Comparison of ENCODE assay signal across 11 mouse cellular contexts in the genomic region with DNA sequence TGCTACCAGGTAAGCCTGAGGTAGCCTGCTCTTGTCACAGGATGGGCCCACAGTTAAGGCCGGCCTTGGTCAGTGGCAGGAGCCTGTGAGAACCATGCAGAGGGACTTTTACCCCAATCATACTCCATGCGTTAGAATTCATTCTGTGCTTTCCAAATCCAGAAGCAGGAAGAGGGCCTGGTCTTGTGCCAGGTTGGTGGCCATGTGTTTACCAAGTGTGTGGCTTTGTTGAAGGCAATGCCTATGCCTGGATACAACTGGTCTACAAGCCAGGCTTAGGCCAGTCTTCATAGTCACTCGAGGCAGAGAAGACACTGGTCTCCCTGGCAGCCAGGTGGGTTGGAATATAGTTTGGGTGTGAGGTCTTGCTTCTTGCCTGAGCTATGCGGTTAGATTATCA. TPM values are rescaled to one million over a fixed set of nuclear protein-coding genes. Genes with fewer than 3 reads are reported as not detected.
A peak's percentile ranks its signal among the peaks of the same experiment; 100 is the strongest.
DNase-seq lines count a peak whose midpoint lies in the region; ATAC-seq and TF ChIP-seq lines count a peak whose summit lies in the region.
"Had no signal": no experiment of that assay in that cellular context is flagged by ENCODE, and none has a peak within 500 bp of the region (broad histone marks: within the 10 kb centered on the region; RNA-seq: fewer than 3 reads in every experiment).

No protein-coding gene starts in this region.

- TF ChIP-seq CTCF in testis, adult 2 months (IDR thresholded peaks at IDR 0.05; ENCODE audit: control insufficient read depth, insufficient read depth, insufficient replicate concordance, low read depth, low read length) = no peak

- H3K36me3 ChIP-seq in testis, adult 2 months (ENCODE audit: control insufficient read depth, insufficient read depth, low read length) = no peaks in the 10 kb centered on the region
- no peaks in the 10 kb centered on the region for H3K36me3 ChIP-seq in stomach, embryonic 16.5 days (ENCODE audit: control insufficient read depth, insufficient read depth, low read length)
- H3K36me3 ChIP-seq in hindbrain, embryonic 14.5 days (replicated peaks; ENCODE audit: control insufficient read depth, insufficient read depth) = no peaks in the 10 kb centered on the region; the same call in 1 of the 2 replicates
- H3K36me3 ChIP-seq: forebrain, embryonic 15.5 days had no signal

- H3K27ac ChIP-seq in testis, adult 2 months (ENCODE audit: control insufficient read depth, insufficient read depth, low read depth, low read length) = peak overlapping the region; percentile 74
- H3K27ac ChIP-seq in stomach, embryonic 16.5 days (ENCODE audit: low read length) = peak overlapping the region; percentile 25; the same call in 1 of the 2 replicates
- H3K27ac ChIP-seq in hindbrain, embryonic 14.5 days = no peak overlapping the region
- H3K27ac ChIP-seq: forebrain, embryonic 15.5 days; limb, embryonic 13.5 days had no signal

- no peaks in the 10 kb centered on the region for H3K27me3 ChIP-seq in testis, adult 2 months (ENCODE audit: control insufficient read depth, insufficient read depth, low read length)
- no peaks in the 10 kb centered on the region for H3K27me3 ChIP-seq in stomach, embryonic 16.5 days (ENCODE audit: control insufficient read depth, insufficient read depth, low read length)
- no peaks in the 10 kb centered on the region for H3K27me3 ChIP-seq in hindbrain, embryonic 14.5 days (ENCODE audit: control insufficient read depth, insufficient read depth, low read length)
- H3K27me3 ChIP-seq: forebrain, embryonic 15.5 days; limb, embryonic 13.5 days had no signal

- peak; percentile 33 for DNase-seq in cerebellum, adult 11 months
- no peak for DNase-seq in testis, postnatal 14 days (ENCODE audit: low spot score)
- DNase-seq in large intestine, adult 2 months (ENCODE audit: low read depth, low spot score) = peak; percentile 96
- no peak for DNase-seq in left cerebral cortex, postnatal 36 days (ENCODE audit: low spot score in 2 of 2)
- DNase-seq in hindbrain, embryonic 14.5 days (ENCODE audit: low spot score) = no peak

- 24% methylated on average over 4 of the region's 4 CpGs for WGBS in large intestine, adult 2 months
- WGBS in stomach, embryonic 16.5 days = 73% methylated on average over 4 of the region's 4 CpGs
- 98% methylated on average over 4 of the region's 4 CpGs for WGBS in hindbrain, embryonic 14.5 days

- no peak overlapping the region for H3K9ac ChIP-seq in stomach, embryonic 16.5 days (ENCODE audit: low read length)
- no peak overlapping the region for H3K9ac ChIP-seq in hindbrain, embryonic 14.5 days
- H3K9ac ChIP-seq: forebrain, embryonic 15.5 days; limb, embryonic 13.5 days had no signal

- no peak overlapping the region for H3K4me2 ChIP-seq in stomach, embryonic 16.5 days (ENCODE audit: low read depth, low read length)
- H3K4me2 ChIP-seq in hindbrain, embryonic 14.5 days (replicated peaks) = no peak overlapping the region
- H3K4me2 ChIP-seq: forebrain, embryonic 15.5 days; limb, embryonic 13.5 days had no signal

- TF ChIP-seq POLR2A in testis, adult 2 months (IDR thresholded peaks at IDR 0.05; ENCODE audit: control insufficient read depth, low read depth, low read length) = no peak

- H3K4me1 ChIP-seq in testis, adult 2 months (ENCODE audit: control insufficient read depth, insufficient read depth, low read length) = no peaks in the 10 kb centered on the region
- peaks cover 3% of the 10 kb centered on the region; the same call in 1 of the 2 replicates for H3K4me1 ChIP-seq in stomach, embryonic 16.5 days (ENCODE audit: control insufficient read depth, insufficient read depth, low read length)
- no peaks in the 10 kb centered on the region for H3K4me1 ChIP-seq in hindbrain, embryonic 14.5 days (replicated peaks; ENCODE audit: control insufficient read depth, insufficient read depth, low read length)
- H3K4me1 ChIP-seq: forebrain, embryonic 15.5 days; limb, embryonic 13.5 days had no signal

- H3K9me3 ChIP-seq in stomach, embryonic 16.5 days (replicated peaks; ENCODE audit: control insufficient read depth, low read length) = no peaks in the 10 kb centered on the region
- no peaks in the 10 kb centered on the region for H3K9me3 ChIP-seq in hindbrain, embryonic 14.5 days (ENCODE audit: control insufficient read depth, low read length)
- H3K9me3 ChIP-seq: forebrain, embryonic 15.5 days; limb, embryonic 13.5 days had no signal

- intact Hi-C loops in left cerebral cortex, postnatal 36 days (cut with DNase I) = no loop called here

- no peak overlapping the region for H3K4me3 ChIP-seq in testis, adult 2 months (ENCODE audit: control insufficient read depth, low read depth, low read length)
- H3K4me3 ChIP-seq in stomach, embryonic 16.5 days (replicated peaks; ENCODE audit: low read length) = no peak overlapping the region
- H3K4me3 ChIP-seq in hindbrain, embryonic 14.5 days (replicated peaks; ENCODE audit: low read length) = no peak overlapping the region
- H3K4me3 ChIP-seq: forebrain, embryonic 15.5 days; limb, embryonic 13.5 days had no signal

- no peak for ATAC-seq in cerebellum, adult (ENCODE audit: insufficient number of reproducible peaks, low FRiP score, low TSS enrichment)
- no peak for ATAC-seq in stomach, embryonic 16.5 days (ENCODE audit: insufficient read depth, low FRiP score)
- no peak for ATAC-seq in hindbrain, embryonic 14.5 days (ENCODE audit: low FRiP score)
- ATAC-seq: forebrain, embryonic 15.5 days; inflammation-experienced regulatory T-cells, adult 6 months had no signal

RNA-seq across cellular contexts. Expression of a gene that starts 38.5 kb away (rescaled TPM):
- polyA plus RNA-seq in testis, adult 2 months (2012; rRNA removed) = 69.6 and 69.7 TPM in 2 replicates
- polyA plus RNA-seq in large intestine, adult 2 months (2012; rRNA removed) = 55.4 and 69.7 TPM in 2 replicates
- 30.0 and 30.7 TPM in 2 replicates for polyA plus RNA-seq in stomach, embryonic 16.5 days (2015; fragmentation: Nextera tagmentation; extraction: Ambion mirVana)
- total RNA-seq in left cerebral cortex, postnatal 36 days (2021) = 100 to 1,000 TPM in 1 of 2 experiments, 10 to 100 TPM in 1; 88.0 to 122 TPM
- 50.8 and 51.5 TPM in 2 replicates for polyA plus RNA-seq in hindbrain, embryonic 14.5 days (2014; fragmentation: Nextera tagmentation; extraction: Ambion mirVana)

Comparison
In these comparisons a context has a peak if more than half of its experiments do, and no peak if none do; other contexts are left out.
1. DNase-seq: peak in cerebellum, adult 11 months (single experiment) and large intestine, adult 2 months (single experiment); none in testis, postnatal 14 days (single experiment), left cerebral cortex, postnatal 36 days (0 of 2) and hindbrain, embryonic 14.5 days (single experiment).